In the genomic region with DNA sequence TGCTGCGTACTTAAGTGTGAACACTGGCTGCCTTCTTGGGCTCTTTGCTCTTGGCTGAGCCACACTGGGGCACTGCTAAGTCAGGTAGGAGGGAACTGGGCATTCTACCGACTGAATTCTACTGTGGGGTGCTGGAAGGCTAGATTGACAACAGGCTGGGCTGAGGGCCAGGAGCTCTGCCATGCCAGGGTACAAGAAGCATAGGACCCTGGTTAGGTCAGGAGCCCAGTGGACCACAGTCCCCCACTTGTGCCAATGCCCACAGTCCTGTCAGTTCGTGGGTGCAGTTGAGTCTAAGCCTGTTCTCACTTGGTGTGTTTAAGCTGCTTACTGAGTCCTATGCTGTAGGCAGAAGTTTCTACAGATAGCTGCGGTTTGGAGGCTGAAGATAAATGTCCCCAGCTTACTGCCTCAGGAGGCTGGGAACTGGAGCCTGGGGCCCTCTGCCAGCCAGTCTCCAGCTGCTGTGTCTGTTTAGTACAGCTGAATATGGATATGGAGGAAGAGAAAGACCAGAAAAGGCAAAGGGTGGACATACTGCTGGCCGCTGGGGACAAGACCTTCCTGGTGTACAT, we compare ENCODE assay signal across 10 mouse cellular contexts. TPM values are rescaled to one million over a fixed set of nuclear protein-coding genes. Genes with fewer than 3 reads are reported as not detected.
DNase-seq lines count a peak whose midpoint lies in the region; ATAC-seq and TF ChIP-seq lines count a peak whose summit lies in the region.
"Had no signal": no experiment of that assay in that cellular context is flagged by ENCODE, and none has a peak within 500 bp of the region (broad histone marks: within the 10 kb centered on the region; RNA-seq: fewer than 3 reads in every experiment).

No protein-coding gene starts in this region.

- peaks cover 15% of the 10 kb centered on the region for H3K4me1 ChIP-seq in heart, embryonic 12.5 days (replicated peaks)
- peaks cover 14% of the 10 kb centered on the region for H3K4me1 ChIP-seq in limb, embryonic 10.5 days
- H3K4me1 ChIP-seq in stomach, postnatal 0 days (replicated peaks; ENCODE audit: control insufficient read depth, insufficient read depth): no peaks in the 10 kb centered on the region; the same call in 1 of the 2 replicates

- WGBS in heart, embryonic 12.5 days: 58% methylated on average over 5 of the region's 5 CpGs
- 65% methylated on average over 5 of the region's 5 CpGs for WGBS in limb, embryonic 10.5 days
- 49% methylated on average over 5 of the region's 5 CpGs for WGBS in stomach, postnatal 0 days

- TF ChIP-seq CTCF in stomach, postnatal 0 days (IDR thresholded peaks at IDR 0.05; ENCODE audit: low read depth): no peak

- no peak for DNase-seq in heart, adult 11 months
- DNase-seq in right cerebral cortex, adult 18-20 months: peak; percentile 59
- DNase-seq in right cerebral cortex, postnatal 36 days (ENCODE audit: low spot score in 2 of 2): no peak
- DNase-seq in limb, embryonic 10.5 days (ENCODE audit: low spot score): no peak
- no peak for DNase-seq in stomach, postnatal 0 days (ENCODE audit: low spot score)
- no peak for DNase-seq in Muller cell, postnatal 12 days (ENCODE audit: inconsistent ontology term)
- no peak for DNase-seq in adrenal gland, adult 18-20 months (ENCODE audit: low spot score in 2 of 2)
- DNase-seq: thymus, adult 18-20 months had no signal

- no peak for TF ChIP-seq EP300 in stomach, postnatal 0 days (optimal IDR thresholded peaks at IDR 0.05)

- H3K4me2 ChIP-seq in heart, embryonic 12.5 days: peak overlapping the region; percentile 91
- peak overlapping the region; percentile 74; the same call in 1 of the 2 replicates for H3K4me2 ChIP-seq in stomach, postnatal 0 days (replicated peaks; ENCODE audit: low read depth)

- no peak for ATAC-seq in heart, embryonic 12.5 days (ENCODE audit: insufficient number of reproducible peaks, low FRiP score)
- peak; percentile 20; the same call in 1 of the 2 replicates for ATAC-seq in stomach, postnatal 0 days (ENCODE audit: low FRiP score, low TSS enrichment)

- no peaks in the 10 kb centered on the region for H3K36me3 ChIP-seq in heart, embryonic 12.5 days
- no peaks in the 10 kb centered on the region for H3K36me3 ChIP-seq in limb, embryonic 10.5 days
- no peaks in the 10 kb centered on the region for H3K36me3 ChIP-seq in stomach, postnatal 0 days (ENCODE audit: control insufficient read depth, insufficient read depth, low read length)

- H3K9me3 ChIP-seq in heart, embryonic 12.5 days (replicated peaks): no peaks in the 10 kb centered on the region
- H3K9me3 ChIP-seq in limb, embryonic 10.5 days (replicated peaks): no peaks in the 10 kb centered on the region
- no peaks in the 10 kb centered on the region for H3K9me3 ChIP-seq in stomach, postnatal 0 days (ENCODE audit: control insufficient read depth, low read length)

- no peak overlapping the region for H3K4me3 ChIP-seq in heart, embryonic 12.5 days
- 0 out of 2 replicates have a peak overlapping the region, but pooled peaks have one; percentile 57 for H3K4me3 ChIP-seq in limb, embryonic 10.5 days
- no peak overlapping the region for H3K4me3 ChIP-seq in stomach, postnatal 0 days (ENCODE audit: low read depth, low read length)

- peaks cover 77% of the 10 kb centered on the region for H3K27me3 ChIP-seq in heart, embryonic 12.5 days (replicated peaks)
- peaks cover 59% of the 10 kb centered on the region for H3K27me3 ChIP-seq in limb, embryonic 10.5 days (ENCODE audit: low read depth, poor library complexity, severe bottlenecking)
- H3K27me3 ChIP-seq in stomach, postnatal 0 days (ENCODE audit: control insufficient read depth, insufficient read depth, low read length): no peaks in the 10 kb centered on the region

- H3K9ac ChIP-seq in heart, embryonic 12.5 days: no peak overlapping the region
- H3K9ac ChIP-seq in stomach, postnatal 0 days (ENCODE audit: low read length): no peak overlapping the region

- H3K27ac ChIP-seq in heart, embryonic 12.5 days (ENCODE audit: poor library complexity, severe bottlenecking): no peak overlapping the region
- no peak overlapping the region for H3K27ac ChIP-seq in limb, embryonic 10.5 days
- H3K27ac ChIP-seq in stomach, postnatal 0 days (replicated peaks): no peak overlapping the region

RNA-seq across cellular contexts. Expression of a gene that starts 0.8 kb away (rescaled TPM):
- not detected in 2 replicates for polyA plus RNA-seq in heart, embryonic 12.5 days (2016; fragmentation: Nextera tagmentation; extraction: Ambion mirVana)
- polyA plus RNA-seq in limb, embryonic 10.5 days (2016; fragmentation: Nextera tagmentation; extraction: Ambion mirVana): 0.20 TPM in 1 of 2 replicates, not detected in the other
- polyA plus RNA-seq in stomach, postnatal 0 days (2015; fragmentation: Nextera tagmentation; extraction: Ambion mirVana): 0.19 and 0.30 TPM in 2 replicates
- 1 to 10 TPM; 3.7 to 3.8 TPM for total RNA-seq in adrenal gland, adult 18-20 months (2021)

RNA-seq across cellular contexts. Expression of a gene that starts 15.7 kb away (rescaled TPM):
- polyA plus RNA-seq in heart, embryonic 12.5 days (2016; fragmentation: Nextera tagmentation; extraction: Ambion mirVana): not detected in 2 replicates
- not detected in 2 replicates for polyA plus RNA-seq in limb, embryonic 10.5 days (2016; fragmentation: Nextera tagmentation; extraction: Ambion mirVana)
- 0.10 TPM in 1 of 2 replicates, not detected in the other for polyA plus RNA-seq in stomach, postnatal 0 days (2015; fragmentation: Nextera tagmentation; extraction: Ambion mirVana)
- not detected for total RNA-seq in adrenal gland, adult 18-20 months (2021)
- total RNA-seq: adrenal gland, postnatal 25 days had no signal

RNA-seq across cellular contexts. Expression of a gene that starts 39.8 kb away (rescaled TPM):
- not detected in 2 replicates for polyA plus RNA-seq in heart, embryonic 12.5 days (2016; fragmentation: Nextera tagmentation; extraction: Ambion mirVana)
- polyA plus RNA-seq in limb, embryonic 10.5 days (2016; fragmentation: Nextera tagmentation; extraction: Ambion mirVana): not detected in 2 replicates
- not detected in 2 replicates for polyA plus RNA-seq in stomach, postnatal 0 days (2015; fragmentation: Nextera tagmentation; extraction: Ambion mirVana)
- not detected for total RNA-seq in adrenal gland, adult 18-20 months (2021)
- total RNA-seq: adrenal gland, postnatal 25 days had no signal

RNA-seq across cellular contexts. Expression of a gene that starts 47.1 kb away (rescaled TPM):
- not detected in 2 replicates for polyA plus RNA-seq in heart, embryonic 12.5 days (2016; fragmentation: Nextera tagmentation; extraction: Ambion mirVana)
- not detected in 2 replicates for polyA plus RNA-seq in limb, embryonic 10.5 days (2016; fragmentation: Nextera tagmentation; extraction: Ambion mirVana)
- not detected in 2 replicates for polyA plus RNA-seq in stomach, postnatal 0 days (2015; fragmentation: Nextera tagmentation; extraction: Ambion mirVana)
- not detected for total RNA-seq in adrenal gland, adult 18-20 months (2021)
- total RNA-seq: adrenal gland, postnatal 25 days had no signal
